Mouse (Mus musculus) Patski (cell line): ENCODE measurements around the gene Syt12. TPM values are rescaled to one million over a fixed set of nuclear protein-coding genes. Genes with fewer than 3 reads are reported as not detected.

ENCODE experiments used
- ATAC-seq: fragments of 100-300 bp; one replicate; pipeline ENCODE4 v1.8.0; 2021
- CTCF ChIA-PET: fragments of 350-600 bp; sonication (Branson Sonifier 250); formaldehyde crosslinking; loops from one replicate; lab custom pipeline; 2022; ENCODE audit warnings: inconsistent platforms; lab: Charles Lee
- POLR2A ChIA-PET: fragments of 350-600 bp; sonication (Branson Sonifier 250); formaldehyde crosslinking; loops from one replicate; lab custom pipeline; 2022; ENCODE audit warnings: antibody characterized with exemption, inconsistent platforms; lab: Charles Lee
- DNase-seq: peaks from one replicate; pipeline ENCODE4 v3.0.0-alpha.2; 2011; ENCODE audit warnings: low read depth, low spot score
- H3K27me3 ChIP-seq: fragments of 371-371 bp; one replicate; pipeline ENCODE4 v1.5.1; 2021
- CTCF ChIP-seq: fragments of 100-300 bp; IDR thresholded peaks from one replicate; pipeline ENCODE4 v1.5.1; 2021
- in situ Hi-C: fragments of 300-500 bp; cut with MboI; formaldehyde crosslinking; loops from 3 replicates; pipeline ENCODE4 v1.11.1; 2018; ENCODE audit warnings: low pct_unique_long_range_greater_than_20kb, mixed read lengths
- polyA plus RNA-seq: library from polyadenylated mRNA; unstranded; gene quantifications from one replicate; pipeline ENCODE4 v1.2.3, GENCODE M21; 2021

Gene Syt12
- 25.2 TPM for polyA plus RNA-seq

GRCm38 (mm10) chr19:4477345-4478189, at the start of gene Syt12:
Syt12 (minus strand) TSS chr19:4477447.
- ATAC-seq, result peak; percentile 44
- TF ChIP-seq CTCF, result no peak
- CTCF ChIA-PET, result interaction anchor here (0.7 to 3.3 kb wide), 4 partner anchors 14 to 44 kb away, joined by 4 to 26 read pairs (median 4); no protein-coding TSS in a partner anchor
- POLR2A ChIA-PET, result interaction anchor here (0.9 to 1.3 kb wide), 3 partner anchors 12 to 37 kb away, joined by 3 to 5 read pairs (median 4); no protein-coding TSS in a partner anchor
- in situ Hi-C loops, result no loop called here
- DNase-seq, result no peak
- H3K27me3 ChIP-seq, result no peaks in the 10 kb centered on the region

- POLR2A ChIA-PET, result no interaction called here
- CTCF ChIA-PET, result interaction anchor here (0.9 to 1.0 kb wide), 3 partner anchors 11 to 21 kb away, joined by 3 to 4 read pairs (median 3); partner anchors contain the start of gene Pcx
- DNase-seq, result no peak
- in situ Hi-C loops, result no loop called here
- no peaks in the 10 kb centered on the region for H3K27me3 ChIP-seq
- no peak for TF ChIP-seq CTCF
- no peak for ATAC-seq
These were observed 44.3 kb upstream of the Syt12 start for GRCm38 (mm10) chr19:4521426-4522050.

GRCm38 (mm10) chr19:4517483-4517882, 40.2 kb upstream of the Syt12 start:
- no peak for ATAC-seq

GRCm38 (mm10) chr19:4516288-4516687, 39.0 kb upstream of the Syt12 start:
- POLR2A ChIA-PET, result interaction anchor here (1.4 kb wide), 1 partner anchor 10 kb away, joined by 3 read pairs; no protein-coding TSS in a partner anchor
- CTCF ChIA-PET, result interaction anchor here (0.7 kb wide), 1 partner anchor 822 kb away, joined by 3 read pairs; no protein-coding TSS in a partner anchor
- ATAC-seq (no peak), DNase-seq (no peak)
- no peaks in the 10 kb centered on the region for H3K27me3 ChIP-seq
- no peak for TF ChIP-seq CTCF
- in situ Hi-C loops, result no loop called here

More at GRCm38 (mm10) chr19:4517483-4517882, 40.2 kb upstream of the Syt12 start:
- in situ Hi-C loops, result no loop called here
- ChIA-PET CTCF (interaction anchor here (0.5 to 1.2 kb wide), 4 partner anchors 10 to 39 kb away, joined by 3 to 4 read pairs (median 4); no protein-coding TSS in a partner anchor), POLR2A (no interaction called here)
- no peaks in the 10 kb centered on the region for H3K27me3 ChIP-seq
- no peak for DNase-seq
- no peak for TF ChIP-seq CTCF

- DNase-seq (no peak), ATAC-seq (no peak)
- ChIA-PET CTCF (interaction anchor here (0.7 kb wide), 1 partner anchor 823 kb away, joined by 3 read pairs; no protein-coding TSS in a partner anchor), POLR2A (interaction anchor here (0.7 to 1.4 kb wide), 2 partner anchors 11 to 635 kb away, joined by 3 read pairs; no protein-coding TSS in a partner anchor)
- TF ChIP-seq CTCF, result no peak
- in situ Hi-C loops, result no loop called here
- H3K27me3 ChIP-seq, result no peaks in the 10 kb centered on the region
These were observed 38.5 kb upstream of the Syt12 start for GRCm38 (mm10) chr19:4515746-4516145.

GRCm38 (mm10) chr19:4513236-4513858, 36.1 kb upstream of the Syt12 start:
- POLR2A ChIA-PET, result no interaction called here
- in situ Hi-C loops, result no loop called here
- H3K27me3 ChIP-seq, result no peaks in the 10 kb centered on the region
- CTCF ChIA-PET, result no interaction called here
- no peak for ATAC-seq
- no peak for DNase-seq
- TF ChIP-seq CTCF, result no peak

GRCm38 (mm10) chr19:4511116-4511841, 34.0 kb upstream of the Syt12 start:
- no peak for TF ChIP-seq CTCF
- DNase-seq (no peak), ATAC-seq (no peak)
- no peaks in the 10 kb centered on the region for H3K27me3 ChIP-seq
- ChIA-PET CTCF (interaction anchor here (1.3 kb wide), 1 partner anchor 57 kb away, joined by 3 read pairs; no protein-coding TSS in a partner anchor), POLR2A (no interaction called here)
- in situ Hi-C loops, result no loop called here

GRCm38 (mm10) chr19:4509986-4510963, 33.0 kb upstream of the Syt12 start, which contains the start of gene Pcx:
Pcx (plus strand) TSS chr19:4510472.
- H3K27me3 ChIP-seq, result no peaks in the 10 kb centered on the region
- ATAC-seq (peak; percentile 96), DNase-seq (peak; percentile 96)
- no peak for TF ChIP-seq CTCF
- in situ Hi-C loops, result no loop called here
- POLR2A ChIA-PET, result no interaction called here
- CTCF ChIA-PET, result interaction anchor here (0.9 to 1.1 kb wide), 4 partner anchors 11 to 94 kb away, joined by 3 to 5 read pairs (median 4); no protein-coding TSS in a partner anchor
